Mouse (Mus musculus): ENCODE data around the gene Ccdc6.

Ccdc6 gene

GRCm38 (mm10) chr10:70093782-70094181 lies 3.1 kb upstream of the Ccdc6 start:
- peak; percentile 10 for DNase-seq (ENCODE audit: extremely low read depth, low read depth)

- DNase-seq (ENCODE audit: extremely low read depth, low read depth): no peak
Observed at GRCm38 (mm10) chr10:70095031-70095470, 1.9 kb upstream of the Ccdc6 start.

GRCm38 (mm10) chr10:70095506-70096270 lies 1.2 kb upstream of the Ccdc6 start:
- DNase-seq (ENCODE audit: extremely low read depth, low read depth): peak; percentile 40

GRCm38 (mm10) chr10:70097291-70097901 lies 475 bp downstream of the Ccdc6 start:
- no peak for DNase-seq (ENCODE audit: extremely low read depth, low read depth)

- DNase-seq (ENCODE audit: extremely low read depth, low read depth): no peak
Observed at GRCm38 (mm10) chr10:70097911-70098569, 1.1 kb downstream of the Ccdc6 start.

- DNase-seq (ENCODE audit: extremely low read depth, low read depth): no peak
Observed at GRCm38 (mm10) chr10:70098626-70099025, 1.7 kb downstream of the Ccdc6 start.

GRCm38 (mm10) chr10:70099052-70099451 lies 2.1 kb downstream of the Ccdc6 start:
- no peak for DNase-seq (ENCODE audit: extremely low read depth, low read depth)

GRCm38 (mm10) chr10:70102086-70102485 lies 5.2 kb downstream of the Ccdc6 start:
- DNase-seq (ENCODE audit: extremely low read depth, low read depth): no peak

- DNase-seq (ENCODE audit: extremely low read depth, low read depth): no peak
Observed at GRCm38 (mm10) chr10:70108016-70108415, 11.1 kb downstream of the Ccdc6 start.

GRCm38 (mm10) chr10:70109974-70110373 lies 13.1 kb downstream of the Ccdc6 start:
- no peak for DNase-seq (ENCODE audit: extremely low read depth, low read depth)

GRCm38 (mm10) chr10:70110815-70111214 lies 13.9 kb downstream of the Ccdc6 start:
- no peak for DNase-seq (ENCODE audit: extremely low read depth, low read depth)

GRCm38 (mm10) chr10:70111643-70112042 lies 14.7 kb downstream of the Ccdc6 start:
- no peak for DNase-seq (ENCODE audit: extremely low read depth, low read depth)

GRCm38 (mm10) chr10:70114048-70114635 lies 17.2 kb downstream of the Ccdc6 start:
- DNase-seq (ENCODE audit: extremely low read depth, low read depth): no peak

GRCm38 (mm10) chr10:70116454-70116853 lies 19.5 kb downstream of the Ccdc6 start:
- DNase-seq (ENCODE audit: extremely low read depth, low read depth): no peak

GRCm38 (mm10) chr10:70119451-70119850 lies 22.5 kb downstream of the Ccdc6 start:
- DNase-seq (ENCODE audit: extremely low read depth, low read depth): no peak

GRCm38 (mm10) chr10:70119851-70120370 lies 23.0 kb downstream of the Ccdc6 start:
- peak; percentile 21 for DNase-seq (ENCODE audit: extremely low read depth, low read depth)

- DNase-seq (ENCODE audit: extremely low read depth, low read depth): peak; percentile 54
Observed at GRCm38 (mm10) chr10:70120671-70121405, 23.9 kb downstream of the Ccdc6 start.

GRCm38 (mm10) chr10:70121406-70121695 lies 24.4 kb downstream of the Ccdc6 start:
- peak; percentile 32 for DNase-seq (ENCODE audit: extremely low read depth, low read depth)

GRCm38 (mm10) chr10:70123454-70123853 lies 26.5 kb downstream of the Ccdc6 start:
- no peak for DNase-seq (ENCODE audit: extremely low read depth, low read depth)

GRCm38 (mm10) chr10:70125491-70125890 lies 28.6 kb downstream of the Ccdc6 start:
- no peak for DNase-seq (ENCODE audit: extremely low read depth, low read depth)

- no peak for DNase-seq (ENCODE audit: extremely low read depth, low read depth)
Observed at GRCm38 (mm10) chr10:70127273-70127672, 30.4 kb downstream of the Ccdc6 start.

Data from MEL-GATA-1-ER (cell line).